Mouse (Mus musculus) right cerebral cortex, adult 2 months (tissue): Measurements from ENCODE around the gene Ift88.

Source experiments
- DNase-seq, 2 experiments: peaks; one replicate each; pipeline ENCODE4 v3.0.0; 2021 to 2022; ENCODE audit warnings: low spot score in 2 of 2

Ift88 gene

GRCm38 (mm10) chr14:57423432-57424211 lies at the start of gene Ift88:
Gene Ift88 (plus strand): TSS chr14:57424062.
- DNase-seq = peak; percentile 95 to 98

- no peak for DNase-seq
These were observed 48.7 kb upstream of the Ift88 start for GRCm38 (mm10) chr14:57375205-57375604.

- no peak for DNase-seq
These were observed 47.8 kb upstream of the Ift88 start for GRCm38 (mm10) chr14:57376016-57376415.

- DNase-seq = no peak
These were observed 46.9 kb upstream of the Ift88 start for GRCm38 (mm10) chr14:57376956-57377355.

- no peak for DNase-seq
These were observed 46.3 kb upstream of the Ift88 start for GRCm38 (mm10) chr14:57377531-57377930.

GRCm38 (mm10) chr14:57385667-57386066 lies 38.2 kb upstream of the Ift88 start:
- no peak for DNase-seq

- no peak for DNase-seq
These were observed 36.9 kb upstream of the Ift88 start for GRCm38 (mm10) chr14:57386758-57387561.

- no peak for DNase-seq
These were observed 32.2 kb upstream of the Ift88 start for GRCm38 (mm10) chr14:57391621-57392020.

- no peak for DNase-seq
These were observed 31.6 kb upstream of the Ift88 start for GRCm38 (mm10) chr14:57392278-57392677.

- DNase-seq = no peak
These were observed 28.4 kb upstream of the Ift88 start for GRCm38 (mm10) chr14:57395470-57395869.

GRCm38 (mm10) chr14:57397221-57397620 lies 26.6 kb upstream of the Ift88 start:
- DNase-seq = no peak

GRCm38 (mm10) chr14:57398065-57398757 lies 25.7 kb upstream of the Ift88 start, which contains the start of gene Cryl1:
Gene Cryl1 (minus strand): TSS chr14:57398529.
- peak; percentile 93 to 96 for DNase-seq

GRCm38 (mm10) chr14:57398813-57399427 lies 24.9 kb upstream of the Ift88 start:
- DNase-seq = peak in 1 of 2 experiments; percentile 16

GRCm38 (mm10) chr14:57402815-57403214 lies 21.0 kb upstream of the Ift88 start:
- DNase-seq = no peak

GRCm38 (mm10) chr14:57407039-57407987 lies 16.5 kb upstream of the Ift88 start:
- DNase-seq = peak in 1 of 2 experiments; percentile 8

GRCm38 (mm10) chr14:57408100-57408499 lies 15.8 kb upstream of the Ift88 start:
- no peak for DNase-seq

GRCm38 (mm10) chr14:57409106-57409505 lies 14.8 kb upstream of the Ift88 start:
- DNase-seq = no peak

- peak; percentile 44 for DNase-seq
These were observed 11.7 kb upstream of the Ift88 start for GRCm38 (mm10) chr14:57412166-57412565.

GRCm38 (mm10) chr14:57417187-57417586 lies 6.7 kb upstream of the Ift88 start:
- DNase-seq = no peak

- no peak for DNase-seq
These were observed 325 bp downstream of the Ift88 start for GRCm38 (mm10) chr14:57424212-57424561.

GRCm38 (mm10) chr14:57430451-57430850 lies 6.6 kb downstream of the Ift88 start:
- no peak for DNase-seq
